Mouse (Mus musculus): ENCODE measurements around the gene Gm3233.

GRCm38 (mm10) chr10:77804095-77804494 is 44.6 kb upstream of the Gm3233 start:
- no peak for TF ChIP-seq CTCF (IDR thresholded peaks at IDR 0.05)
- no peak for TF ChIP-seq EP300 (IDR thresholded peaks at IDR 0.05)
